Mouse (Mus musculus) mouse embryonic stem cell (cell line): ENCODE results near the gene Fank1.

Source experiments
- in situ Hi-C, 2 experiments: fragments of 300-500 bp; cut with MboI; formaldehyde crosslinking; loops; 1 replicate in 1 of 2; 3 replicates in 1 of 2; pipeline ENCODE4 v1.14.3; 2019 to 2020; ENCODE audit warnings: low sequenced_read_pairs in 2 of 2, low pct_unique_long_range_greater_than_20kb in 1 of 2, mixed read lengths in 1 of 2; ENCODE audit not compliant: unreplicated experiment in 1 of 2

Gene Fank1

DNA sequence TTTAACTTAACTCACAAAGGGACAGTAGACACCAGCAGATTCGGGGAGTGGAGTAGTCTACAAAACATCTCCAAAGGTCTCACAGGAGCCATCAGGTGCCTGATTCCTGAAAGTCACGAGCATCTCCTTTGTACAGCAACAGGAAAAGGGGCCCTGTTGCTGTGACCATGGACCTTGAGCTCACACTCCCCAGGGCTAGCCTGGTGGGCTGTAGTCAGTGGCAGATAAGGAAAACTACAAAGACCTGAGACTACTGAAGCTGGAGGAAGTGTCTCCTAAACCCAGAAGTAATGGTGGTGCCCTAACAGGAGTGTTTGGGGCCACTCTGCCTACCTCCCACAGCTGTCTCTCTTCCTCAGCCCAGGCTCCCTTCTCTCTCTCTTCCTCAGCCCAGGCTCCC lies 12.2 kb upstream of the Fank1 start:
- in situ Hi-C loops = no loop called here

- in situ Hi-C loops = no loop called here
Measured at GRCm38 (mm10) chr7:133765240-133765848, 11.3 kb upstream of the Fank1 start.

DNA sequence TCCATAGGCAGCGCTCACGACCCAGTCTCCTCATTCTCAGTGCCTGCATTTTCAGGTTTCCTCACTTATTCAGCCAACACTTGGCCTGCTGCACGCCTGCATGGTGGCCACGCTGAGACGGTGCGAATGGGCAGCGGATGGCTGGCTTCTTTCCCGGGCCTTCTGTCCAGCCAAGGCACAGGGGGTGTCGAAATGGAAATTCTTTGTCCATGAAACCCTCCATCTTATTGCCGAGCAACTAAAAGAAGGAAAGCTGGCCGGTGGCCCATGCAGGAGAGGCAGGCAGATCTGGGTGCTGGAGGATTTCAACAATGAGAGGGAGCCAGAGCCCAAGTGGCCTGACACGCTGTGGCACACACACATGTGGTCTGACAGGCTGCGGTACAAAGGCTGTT lies 10.8 kb upstream of the Fank1 start:
- in situ Hi-C loops = no loop called here

- in situ Hi-C loops = no loop called here
Measured at GRCm38 (mm10) chr7:133768027-133768426, 8.6 kb upstream of the Fank1 start.

GRCm38 (mm10) chr7:133768517-133768916 lies 8.1 kb upstream of the Fank1 start:
- in situ Hi-C loops = no loop called here

- in situ Hi-C loops = no loop called here
Measured at GRCm38 (mm10) chr7:133775179-133775578, 1.5 kb upstream of the Fank1 start.

GRCm38 (mm10) chr7:133775796-133776625 lies 650 bp upstream of the Fank1 start:
- in situ Hi-C loops = no loop called here

- in situ Hi-C loops = loop anchor here in 1 of 2 experiments (10.0 kb wide), 1 partner anchor 97 kb away; the partner anchor contains the start of gene Mmp21
Measured at GRCm38 (mm10) chr7:133781583-133781982, 4.9 kb downstream of the Fank1 start.

- in situ Hi-C loops = loop anchor here in 1 of 2 experiments (10.0 kb wide), 1 partner anchor 97 kb away; the partner anchor contains the start of gene Mmp21
Measured at GRCm38 (mm10) chr7:133781991-133782390, 5.3 kb downstream of the Fank1 start.

- in situ Hi-C loops = loop anchor here in 1 of 2 experiments (10.0 kb wide), 1 partner anchor 98 kb away; the partner anchor contains the start of gene Mmp21
Measured at GRCm38 (mm10) chr7:133782717-133783435, 6.2 kb downstream of the Fank1 start, which contains the start of gene Dhx32. Gene Dhx32, minus strand, starts transcription at chr7:133782726.

GRCm38 (mm10) chr7:133787571-133787970 lies 10.9 kb downstream of the Fank1 start:
- in situ Hi-C loops = loop anchor here in 1 of 2 experiments (10.0 kb wide), 1 partner anchor 103 kb away; the partner anchor contains the start of gene Mmp21

GRCm38 (mm10) chr7:133788147-133788546 lies 11.5 kb downstream of the Fank1 start:
- in situ Hi-C loops = loop anchor here in 1 of 2 experiments (10.0 kb wide), 1 partner anchor 103 kb away; the partner anchor contains the start of gene Mmp21

- in situ Hi-C loops = no loop called here
Measured at GRCm38 (mm10) chr7:133790171-133790570, 13.5 kb downstream of the Fank1 start.

DNA sequence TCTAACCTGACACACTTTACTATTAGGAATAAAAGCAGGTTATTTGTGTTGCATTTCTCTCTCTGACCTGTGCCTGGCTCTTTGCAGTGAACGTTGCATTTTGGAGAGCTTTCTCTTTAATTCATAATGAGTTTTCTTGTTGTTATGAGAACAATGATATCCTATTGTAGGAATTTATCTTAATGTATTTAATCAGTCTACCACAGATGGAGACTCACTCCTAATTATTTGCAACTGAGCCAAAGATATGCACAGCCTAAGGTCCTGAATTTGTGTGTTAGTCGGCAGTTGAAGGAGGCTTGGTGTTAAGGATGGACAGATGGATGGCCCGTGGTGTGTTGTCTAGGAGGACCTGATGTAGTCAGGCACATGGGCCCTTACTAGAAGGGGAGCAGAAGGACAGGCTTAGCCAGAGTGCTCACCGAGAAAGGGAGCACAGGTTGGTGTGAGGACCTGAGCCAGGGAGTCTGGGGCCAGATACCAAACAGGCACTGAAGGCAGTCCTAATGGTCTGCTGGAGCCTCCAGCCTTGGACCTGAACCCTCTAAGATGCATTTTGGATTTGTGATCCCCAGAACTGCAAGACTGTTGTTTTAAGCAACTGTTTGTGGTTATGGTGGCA lies 14.1 kb downstream of the Fank1 start:
- in situ Hi-C loops = no loop called here

DNA sequence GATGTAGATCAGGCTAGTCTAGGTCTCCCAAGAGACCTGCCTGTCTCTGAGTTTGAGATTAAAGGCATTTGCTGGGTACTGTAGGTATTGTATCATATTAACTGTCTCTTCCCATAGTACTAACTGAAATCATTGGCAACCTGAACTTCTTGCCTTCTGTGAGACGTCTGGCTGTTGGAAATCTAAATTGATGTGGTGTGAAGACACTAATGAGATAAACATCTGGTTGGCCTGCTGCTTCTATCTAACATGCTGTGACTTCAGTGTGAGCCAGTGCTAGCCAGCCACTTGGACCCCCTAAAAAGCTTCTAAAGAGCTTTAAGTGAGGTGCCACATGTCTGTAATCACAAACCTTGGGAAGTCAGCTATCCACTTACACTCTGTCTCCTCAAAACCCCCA lies 16.1 kb downstream of the Fank1 start:
- in situ Hi-C loops = no loop called here

DNA sequence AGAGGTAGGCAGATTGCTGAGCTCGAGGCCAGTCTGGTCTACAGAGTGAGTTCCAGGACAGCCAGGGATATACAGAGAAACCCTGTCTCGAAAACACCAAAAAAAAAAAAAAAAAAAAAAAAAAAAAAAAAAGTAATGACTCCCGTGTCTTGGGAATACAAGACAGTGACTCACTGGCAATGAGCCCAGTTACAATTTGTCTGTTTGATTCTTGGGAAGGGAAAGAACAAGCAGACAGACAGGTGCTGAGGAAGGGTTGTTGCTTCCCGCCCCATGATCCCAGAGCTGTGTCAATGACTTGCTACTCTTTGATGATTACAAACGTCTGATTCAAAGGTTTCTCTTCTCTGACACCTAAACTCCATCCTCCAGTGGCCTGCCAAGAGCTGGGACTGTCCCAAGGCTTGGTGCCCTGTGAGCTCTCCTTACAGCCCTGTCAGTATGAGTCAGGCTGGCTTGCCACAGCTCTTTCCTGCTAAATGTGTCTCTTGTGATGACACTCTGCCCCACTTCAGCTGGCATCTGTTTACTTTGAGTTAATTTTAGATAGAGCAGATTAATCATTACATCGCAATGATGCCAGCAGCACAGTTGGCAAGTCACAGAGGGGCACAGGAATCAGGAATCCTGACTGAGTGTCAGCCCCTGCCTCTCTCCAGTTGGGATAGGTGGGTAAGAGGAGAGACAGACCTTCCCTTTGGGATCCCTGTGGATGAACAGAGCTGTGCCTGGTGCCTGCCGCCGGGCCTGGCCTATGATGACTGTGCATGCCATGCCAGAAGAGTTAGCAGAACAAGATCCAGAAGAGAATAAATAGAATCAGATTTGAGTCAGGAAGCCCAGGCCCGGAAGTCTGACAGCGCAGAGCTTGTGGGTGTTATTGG lies 16.8 kb downstream of the Fank1 start:
- in situ Hi-C loops = no loop called here

DNA sequence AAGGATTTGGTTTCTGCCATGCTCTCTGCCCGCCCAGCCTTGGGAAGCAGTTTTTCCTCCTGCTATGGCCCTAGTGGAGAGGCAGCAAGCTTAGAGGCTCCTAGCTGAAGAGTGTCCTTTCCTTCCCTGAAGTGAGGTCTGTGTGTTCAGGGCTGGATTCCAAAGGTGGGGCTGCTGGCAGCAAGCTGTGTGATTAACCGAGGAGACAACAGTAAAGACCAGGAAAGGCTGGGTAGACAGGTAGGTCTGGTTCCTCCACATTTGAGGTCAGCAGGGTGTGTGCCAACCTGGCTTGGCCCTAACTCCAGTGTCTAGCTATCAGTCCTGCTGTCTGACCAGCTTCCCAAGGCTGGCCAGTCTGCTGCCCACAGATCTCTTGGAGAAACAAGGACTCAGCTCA lies 18.1 kb downstream of the Fank1 start:
- in situ Hi-C loops = no loop called here

- in situ Hi-C loops = no loop called here
Measured at GRCm38 (mm10) chr7:133799928-133800327, 23.3 kb downstream of the Fank1 start.
